Comparison of ENCODE assay signal across 22 mouse cellular contexts in genomic region chr7:63446951-63447350, GRCm38 (mm10). TPM values are rescaled to one million over a fixed set of nuclear protein-coding genes. Genes with fewer than 3 reads are reported as not detected.
A peak's percentile ranks its signal among the peaks of the same experiment; 100 is the strongest.
DNase-seq lines count a peak whose midpoint lies in the region; ATAC-seq and TF ChIP-seq lines count a peak whose summit lies in the region.
"Had no signal": no experiment of that assay in that cellular context is flagged by ENCODE, and none has a peak within 500 bp of the region (broad histone marks: within the 10 kb centered on the region; RNA-seq: fewer than 3 reads in every experiment).

No protein-coding gene starts in this region.

- H3K36me3 ChIP-seq in forebrain, postnatal 0 days (ENCODE audit: insufficient read depth) = no peaks in the 10 kb centered on the region
- no peaks in the 10 kb centered on the region for H3K36me3 ChIP-seq in forebrain, embryonic 12.5 days (replicated peaks)
- H3K36me3 ChIP-seq in midbrain, postnatal 0 days (ENCODE audit: insufficient read depth, low read length) = no peaks in the 10 kb centered on the region
- no peaks in the 10 kb centered on the region for H3K36me3 ChIP-seq in midbrain, embryonic 10.5 days
- H3K36me3 ChIP-seq: forebrain, embryonic 10.5 days; G1E; heart, embryonic 10.5 days; hindbrain, embryonic 13.5 days; limb, embryonic 13.5 days had no signal

- no peak for ATAC-seq in forebrain, postnatal 0 days
- ATAC-seq in forebrain, embryonic 12.5 days (ENCODE audit: low FRiP score) = no peak
- ATAC-seq in midbrain, postnatal 0 days (ENCODE audit: low FRiP score) = no peak
- ATAC-seq: intestine, embryonic 16.5 days had no signal

- H3K27ac ChIP-seq in forebrain, postnatal 0 days (ENCODE audit: low read depth, low read length) = no peak overlapping the region
- H3K27ac ChIP-seq in forebrain, embryonic 12.5 days = no peak overlapping the region
- no peak overlapping the region for H3K27ac ChIP-seq in midbrain, postnatal 0 days (ENCODE audit: low read depth, low read length)
- H3K27ac ChIP-seq in midbrain, embryonic 10.5 days (replicated peaks) = no peak overlapping the region
- H3K27ac ChIP-seq: forebrain, embryonic 10.5 days; gastrocnemius, adult 2 months; heart, embryonic 10.5 days; hindbrain, embryonic 13.5 days; limb, embryonic 13.5 days had no signal

- peaks cover 7% of the 10 kb centered on the region; the same call in 1 of the 2 replicates for H3K4me1 ChIP-seq in forebrain, postnatal 0 days (ENCODE audit: insufficient read depth)
- H3K4me1 ChIP-seq in forebrain, embryonic 12.5 days = peaks cover 7% of the 10 kb centered on the region
- H3K4me1 ChIP-seq in midbrain, postnatal 0 days (ENCODE audit: insufficient read depth, low read length) = 0 out of 2 replicates have a peak, but pooled peaks cover 6% of the 10 kb centered on the region
- H3K4me1 ChIP-seq in midbrain, embryonic 10.5 days = peaks cover 8% of the 10 kb centered on the region

- H3K4me3 ChIP-seq in forebrain, postnatal 0 days (ENCODE audit: low read depth, low read length) = no peak overlapping the region
- H3K4me3 ChIP-seq in forebrain, embryonic 12.5 days (replicated peaks) = no peak overlapping the region
- no peak overlapping the region for H3K4me3 ChIP-seq in midbrain, postnatal 0 days (ENCODE audit: low read depth, low read length)
- no peak overlapping the region for H3K4me3 ChIP-seq in midbrain, embryonic 10.5 days
- H3K4me3 ChIP-seq: forebrain, embryonic 10.5 days; gastrocnemius, adult 2 months; heart, embryonic 10.5 days; hindbrain, embryonic 13.5 days; limb, embryonic 13.5 days; myocyte had no signal

- 38% methylated on average over 1 of the region's 1 CpGs for WGBS in forebrain, postnatal 0 days
- WGBS in forebrain, embryonic 12.5 days = 55% methylated on average over 1 of the region's 1 CpGs
- 39% methylated on average over 1 of the region's 1 CpGs for WGBS in midbrain, postnatal 0 days
- WGBS in midbrain, embryonic 10.5 days = 37% methylated on average over 1 of the region's 1 CpGs

- no peak for DNase-seq in forebrain, postnatal 0 days
- DNase-seq in midbrain, postnatal 0 days (ENCODE audit: low spot score) = no peak
- DNase-seq in midbrain, embryonic 10.5 days (ENCODE audit: low spot score) = no peak
- peak; percentile 12 for DNase-seq in ZHBTc4 (ENCODE audit: low read depth, low spot score)
- DNase-seq in heart, postnatal 14 days = no peak
- DNase-seq in spleen, postnatal 10 days (ENCODE audit: low spot score in 2 of 2) = no peak
- DNase-seq: gastrocnemius, adult 2 months; kidney, postnatal 4 days; lung, postnatal 10 days; midbrain, embryonic 14.5 days had no signal

- no peak overlapping the region for H3K4me2 ChIP-seq in forebrain, postnatal 0 days (ENCODE audit: low read depth)
- no peak overlapping the region for H3K4me2 ChIP-seq in forebrain, embryonic 12.5 days
- H3K4me2 ChIP-seq in midbrain, postnatal 0 days (ENCODE audit: low read depth, low read length, poor library complexity, severe bottlenecking) = no peak overlapping the region
- H3K4me2 ChIP-seq: limb, embryonic 13.5 days had no signal

- intact Hi-C loops in heart, postnatal 14 days (cut with DNase I) = no loop called here

- H3K9ac ChIP-seq in forebrain, postnatal 0 days = no peak overlapping the region
- no peak overlapping the region for H3K9ac ChIP-seq in forebrain, embryonic 12.5 days
- no peak overlapping the region for H3K9ac ChIP-seq in midbrain, postnatal 0 days (replicated peaks; ENCODE audit: low read length, poor library complexity, severe bottlenecking)
- H3K9ac ChIP-seq: hindbrain, embryonic 13.5 days; limb, embryonic 13.5 days had no signal

- peak; percentile 13; the same call in 1 of the 2 replicates for TF ChIP-seq CTCF in forebrain, postnatal 0 days (IDR thresholded peaks at IDR 0.05; ENCODE audit: low read depth)
- TF ChIP-seq CTCF in midbrain, postnatal 0 days (IDR thresholded peaks at IDR 0.05) = peak; percentile 40

- H3K9me3 ChIP-seq in forebrain, postnatal 0 days (ENCODE audit: low read length) = no peaks in the 10 kb centered on the region
- H3K9me3 ChIP-seq in forebrain, embryonic 12.5 days = no peaks in the 10 kb centered on the region
- no peaks in the 10 kb centered on the region for H3K9me3 ChIP-seq in midbrain, postnatal 0 days (ENCODE audit: low read length)
- no peaks in the 10 kb centered on the region for H3K9me3 ChIP-seq in midbrain, embryonic 10.5 days (replicated peaks)
- H3K9me3 ChIP-seq: forebrain, embryonic 10.5 days; heart, embryonic 10.5 days; hindbrain, embryonic 13.5 days; limb, embryonic 13.5 days had no signal

- no peaks in the 10 kb centered on the region for H3K27me3 ChIP-seq in forebrain, postnatal 0 days (ENCODE audit: insufficient read depth, low read length)
- peaks cover 5% of the 10 kb centered on the region; the same call in 1 of the 2 replicates for H3K27me3 ChIP-seq in forebrain, embryonic 12.5 days
- H3K27me3 ChIP-seq in midbrain, postnatal 0 days (ENCODE audit: insufficient read depth, low read length) = no peaks in the 10 kb centered on the region
- peaks cover 27% of the 10 kb centered on the region for H3K27me3 ChIP-seq in midbrain, embryonic 10.5 days (ENCODE audit: low read depth, poor library complexity, severe bottlenecking)
- H3K27me3 ChIP-seq: hindbrain, embryonic 13.5 days had no signal

RNA-seq across cellular contexts. Expression of gene Otud7a, which starts 2.4 kb away (rescaled TPM):
- 21.6 and 22.2 TPM in 2 replicates for total RNA-seq in forebrain, postnatal 0 days (2014; rRNA removed)
- 3.3 and 3.8 TPM in 2 replicates for polyA plus RNA-seq in forebrain, postnatal 0 days (2015; fragmentation: Nextera tagmentation; extraction: Ambion mirVana)
- polyA plus RNA-seq in forebrain, embryonic 12.5 days (2016; fragmentation: Nextera tagmentation; extraction: Ambion mirVana) = 1.8 and 2.6 TPM in 2 replicates
- total RNA-seq in midbrain, postnatal 0 days (2014; rRNA removed) = 20.8 and 22.3 TPM in 2 replicates
- 3.2 and 4.2 TPM in 2 replicates for polyA plus RNA-seq in midbrain, postnatal 0 days (2015; fragmentation: Nextera tagmentation; extraction: Ambion mirVana)
- 1.1 and 1.8 TPM in 2 replicates for polyA plus RNA-seq in midbrain, embryonic 10.5 days (2016; fragmentation: Nextera tagmentation; extraction: Ambion mirVana)
- total RNA-seq in heart, postnatal 14 days (2021) = not detected
- total RNA-seq: G1E; gastrocnemius, adult 2 months; megakaryocyte progenitor cell, adult 5-6 weeks had no signal
- polyA plus RNA-seq: G1E; gonadal fat pad, adult 2 months; heart, embryonic 10.5 days; heart, postnatal 0 days; liver, embryonic 16.5 days had no signal
